Mouse (Mus musculus) heart, postnatal 0 days (tissue): Measurements from ENCODE around the gene Olfr1392. TPM values are rescaled to one million over a fixed set of nuclear protein-coding genes. Genes with fewer than 3 reads are reported as not detected.
"Not testable (repeated sequence)": the region's sequence is repeated elsewhere in the genome, so short reads cannot be mapped to it uniquely, and the experiment has no call there.

Source experiments
- ATAC-seq: fragments of 200-750 bp; cut with Nextera tagmentation; 2 replicates; pipeline ENCODE4 v1.8.0; 2017; ENCODE audit warnings: low read depth, moderate number of reproducible peaks, moderate library complexity; ENCODE audit not compliant: insufficient read depth
- DNase-seq: peaks from one replicate; pipeline ENCODE4 v3.0.0-alpha.2; 2016; ENCODE audit warnings: low spot score
- H3K27ac ChIP-seq: fragments of 300-500 bp; sonication (generic); 2 replicates; pipeline ENCODE4 v1.5.1; 2014; ENCODE audit warnings: low read depth, mild to moderate bottlenecking
- H3K27me3 ChIP-seq: fragments of 300-500 bp; sonication (generic); 2 replicates; pipeline ENCODE4 v1.6.1; 2014; ENCODE audit warnings: low read length, mixed read lengths; ENCODE audit not compliant: control insufficient read depth, insufficient read depth
- H3K36me3 ChIP-seq: fragments of 300-500 bp; sonication (generic); replicated peaks from 2 replicates; pipeline ENCODE4 v1.6.1; 2014; ENCODE audit warnings: low read length, mixed read lengths; ENCODE audit not compliant: control insufficient read depth, insufficient read depth
- H3K4me1 ChIP-seq: fragments of 300-500 bp; sonication (generic); 2 replicates; pipeline ENCODE4 v1.6.1; 2014; ENCODE audit warnings: antibody characterized with exemption; ENCODE audit not compliant: control insufficient read depth, insufficient read depth
- H3K4me2 ChIP-seq: fragments of 300-500 bp; sonication (generic); 2 replicates; pipeline ENCODE4 v1.6.1; 2014; ENCODE audit warnings: low read depth, mild to moderate bottlenecking, low read length, moderate library complexity
- H3K4me3 ChIP-seq: fragments of 300-500 bp; sonication (generic); 2 replicates; pipeline ENCODE4 v1.5.1; 2014; ENCODE audit warnings: low read depth, low read length
- H3K9ac ChIP-seq: fragments of 300-500 bp; sonication (generic); replicated peaks from 2 replicates; pipeline ENCODE4 v1.6.1; 2014; ENCODE audit warnings: low read depth, low read length, mixed read lengths
- H3K9me3 ChIP-seq: fragments of 300-500 bp; sonication (generic); replicated peaks from 2 replicates; pipeline ENCODE4 v1.6.1; 2016; ENCODE audit warnings: low read length; ENCODE audit not compliant: control insufficient read depth
- CTCF ChIP-seq: IDR thresholded peaks from 2 replicates; pipeline ENCODE4 v1.5.1; 2016; ENCODE audit warnings: antibody characterized with exemption, control low read depth, low read depth
- EP300 ChIP-seq: IDR thresholded peaks from 2 replicates; pipeline ENCODE4 v1.6.1; 2016; ENCODE audit warnings: antibody characterized with exemption, low read depth
- WGBS: fragments of 180-500 bp; shearing (Covaris S2); extraction: QIAGEN DNeasy Blood & Tissue Kit; methylation state at CpG from one replicate; pipeline ENCODE4 v1.1.7; 2014; 5-methylcytosine and 5-hydroxymethylcytosine counted together
- polyA plus RNA-seq: library from polyadenylated mRNA; unstranded; fragments of >200 nt; fragmentation: Nextera tagmentation; extraction: Ambion mirVana; gene quantifications from 2 replicates; pipeline ENCODE4 v1.2.1, GENCODE M21; 2015
- total RNA-seq: library from RNA; depleted of rRNA; stranded (reverse); fragments of >200 nt; gene quantifications from 2 replicates; pipeline ENCODE4 v1.2.3, GENCODE M21; 2014; ENCODE audit warnings: low replicate concordance

Olfr1392 gene
- total and polyA plus RNA-seq, 2 experiments from 2014 or later, result not detected

- WGBS, result 72% methylated on average over 3 of the region's 3 CpGs
- Histone ChIP-seq H3K9me3 (no peaks in the 10 kb centered on the region), H3K27ac (no peak overlapping the region), H3K27me3 (no peaks in the 10 kb centered on the region), H3K36me3 (no peaks in the 10 kb centered on the region), H3K4me1 (no peaks in the 10 kb centered on the region), H3K4me2 (no peak overlapping the region), H3K9ac (no peak overlapping the region), H3K4me3 (no peak overlapping the region)
- no peak for TF ChIP-seq EP300
- no peak for TF ChIP-seq CTCF
- DNase-seq (no peak), ATAC-seq (no peak)
Observed at GRCm38 (mm10) chr11:49292777-49293176, 7.7 kb downstream of the Olfr1392 start.

- TF ChIP-seq EP300, result no peak
- no peak for TF ChIP-seq CTCF
- Histone ChIP-seq H3K4me3 (no peak within 1 kb of the TSS), H3K9me3 (no peaks in the 10 kb centered on the region), H3K36me3 (no peaks in the 10 kb centered on the region), H3K4me1 (no peaks in the 10 kb centered on the region), H3K9ac (no peak within 1 kb of the TSS), H3K27ac (no peak within 1 kb of the TSS), H3K27me3 (no peaks in the 10 kb centered on the region), H3K4me2 (no peak within 1 kb of the TSS)
- no peak for DNase-seq
- ATAC-seq, result no peak
Observed at GRCm38 (mm10) chr11:49304441-49304840, 19.4 kb downstream of the Olfr1392 start, which contains the start of gene Olfr10. Gene Olfr10 (plus strand): TSS chr11:49304741.

DNA sequence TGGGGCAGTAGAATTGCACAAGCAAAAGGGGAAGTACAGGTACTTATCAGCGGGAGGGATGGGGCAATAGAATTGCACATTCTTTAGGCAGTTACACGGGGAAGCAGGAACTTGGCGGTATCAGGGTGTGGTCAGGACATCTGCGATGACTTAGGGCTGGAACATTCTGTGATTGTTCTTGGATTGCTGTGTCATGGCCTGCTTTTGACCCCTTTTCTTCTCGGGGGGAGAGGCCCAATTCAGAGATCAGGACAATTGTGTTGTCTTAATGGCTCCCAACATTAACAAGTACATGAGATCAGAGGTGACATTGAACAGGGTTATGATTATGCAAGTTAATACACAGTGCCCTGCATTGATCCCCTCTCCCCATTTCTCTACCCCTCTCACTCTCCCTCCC lies 23.5 kb downstream of the Olfr1392 start:
- not testable (repeated sequence) for H3K36me3 ChIP-seq, H3K27me3 ChIP-seq, H3K9ac ChIP-seq, H3K4me2 ChIP-seq, H3K27ac ChIP-seq, H3K4me1 ChIP-seq, H3K9me3 ChIP-seq, H3K4me3 ChIP-seq, ATAC-seq, DNase-seq
- WGBS, result 64% methylated on average over 5 of the region's 5 CpGs

GRCm38 (mm10) chr11:49322442-49322841 lies 37.4 kb downstream of the Olfr1392 start, which contains the start of gene Olfr1391:
Gene Olfr1391 (plus strand): TSS chr11:49322742.
- ATAC-seq (no peak), DNase-seq (no peak)
- Histone ChIP-seq H3K9me3 (no peaks in the 10 kb centered on the region), H3K27ac (no peak within 1 kb of the TSS), H3K9ac (no peak within 1 kb of the TSS), H3K4me3 (no peak within 1 kb of the TSS), H3K4me1 (no peaks in the 10 kb centered on the region), H3K36me3 (no peaks in the 10 kb centered on the region), H3K4me2 (no peak within 1 kb of the TSS), H3K27me3 (no peaks in the 10 kb centered on the region)
- WGBS, result 67% methylated on average over 2 of the region's 2 CpGs
- TF ChIP-seq EP300 (no peak), CTCF (no peak)

DNA sequence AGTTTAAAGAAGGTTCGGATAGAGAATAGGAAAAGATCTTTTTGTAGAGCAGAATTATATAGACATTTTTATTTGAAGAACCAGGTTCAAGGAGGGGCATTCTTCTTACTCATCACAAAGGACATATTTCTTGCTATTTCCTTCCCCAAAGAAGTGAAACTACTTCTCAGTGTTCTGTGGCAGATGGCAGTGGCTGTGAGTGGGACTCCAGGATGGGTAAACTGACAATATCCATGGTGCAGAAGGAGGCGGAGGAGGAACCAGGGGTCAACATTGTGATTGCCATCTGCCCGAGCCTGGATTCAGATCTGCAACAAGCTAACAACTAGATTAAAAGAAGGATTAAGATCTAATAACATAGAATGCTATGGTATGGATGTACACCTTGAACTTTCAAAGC lies 41.6 kb downstream of the Olfr1392 start:
- ATAC-seq, result no peak
- Histone ChIP-seq H3K4me2 (no peak overlapping the region), H3K27ac (no peak overlapping the region), H3K36me3 (no peaks in the 10 kb centered on the region), H3K4me1 (no peaks in the 10 kb centered on the region), H3K27me3 (no peaks in the 10 kb centered on the region), H3K9me3 (no peaks in the 10 kb centered on the region), H3K9ac (no peak overlapping the region), H3K4me3 (no peak overlapping the region)
- no peak for DNase-seq
- 71% methylated on average over 3 of the region's 3 CpGs for WGBS
- TF ChIP-seq CTCF, result no peak
- TF ChIP-seq EP300, result no peak

GRCm38 (mm10) chr11:49329686-49330085 lies 44.6 kb downstream of the Olfr1392 start:
- Histone ChIP-seq H3K36me3 (no peaks in the 10 kb centered on the region), H3K4me3 (no peak overlapping the region), H3K4me1 (no peaks in the 10 kb centered on the region), H3K9ac (no peak overlapping the region), H3K4me2 (no peak overlapping the region), H3K9me3 (no peaks in the 10 kb centered on the region), H3K27ac (no peak overlapping the region), H3K27me3 (no peaks in the 10 kb centered on the region)
- 53% methylated on average over 1 of the region's 1 CpGs for WGBS
- DNase-seq (no peak), ATAC-seq (no peak)
- no peak for TF ChIP-seq CTCF
- TF ChIP-seq EP300, result no peak
